Mouse (Mus musculus) intestine, embryonic 16.5 days (tissue): ENCODE measurements around the gene Pak6. TPM values are rescaled to one million over a fixed set of nuclear protein-coding genes. Genes with fewer than 3 reads are reported as not detected.

Experiments
- ATAC-seq: fragments of 200-750 bp; cut with Nextera tagmentation; 2 replicates; pipeline ENCODE4 v1.8.0; 2017; ENCODE audit warnings: moderate TSS enrichment, moderate library complexity
- H3K27ac ChIP-seq: fragments of 300-500 bp; sonication (generic); 2 replicates; pipeline ENCODE4 v1.5.1; 2014; ENCODE audit warnings: mild to moderate bottlenecking, low read length
- H3K27me3 ChIP-seq: fragments of 300-500 bp; sonication (generic); replicated peaks from 2 replicates; pipeline ENCODE4 v1.6.1; 2014; ENCODE audit warnings: low read length, control low read depth, mixed read lengths; ENCODE audit not compliant: control insufficient read depth, insufficient read depth
- H3K36me3 ChIP-seq: fragments of 300-500 bp; sonication (generic); 2 replicates; pipeline ENCODE4 v1.6.1; 2014; ENCODE audit warnings: low read length, control low read depth; ENCODE audit not compliant: control insufficient read depth, insufficient read depth
- H3K4me1 ChIP-seq: fragments of 300-500 bp; sonication (generic); 2 replicates; pipeline ENCODE4 v1.6.1; 2014; ENCODE audit warnings: low read length, control low read depth, mixed read lengths; ENCODE audit not compliant: control insufficient read depth, insufficient read depth
- H3K4me2 ChIP-seq: fragments of 300-500 bp; sonication (generic); 2 replicates; pipeline ENCODE4 v1.6.1; 2014; ENCODE audit warnings: low read depth, low read length, control low read depth
- H3K4me3 ChIP-seq: fragments of 300-500 bp; sonication (generic); 2 replicates; pipeline ENCODE4 v1.5.1; 2014; ENCODE audit warnings: mild to moderate bottlenecking, low read length
- H3K9ac ChIP-seq: fragments of 300-500 bp; sonication (generic); 2 replicates; pipeline ENCODE4 v1.6.1; 2014; ENCODE audit warnings: low read depth, low read length
- H3K9me3 ChIP-seq: fragments of 300-500 bp; sonication (generic); 2 replicates; pipeline ENCODE4 v1.6.1; 2016; ENCODE audit warnings: low read length, control low read depth; ENCODE audit not compliant: control insufficient read depth
- WGBS: fragments of 180-500 bp; shearing (Covaris S2); extraction: QIAGEN DNeasy Blood & Tissue Kit; methylation state at CpG from one replicate; pipeline ENCODE4 v1.1.7; 2014; 5-methylcytosine and 5-hydroxymethylcytosine counted together
- polyA plus RNA-seq: library from polyadenylated mRNA; unstranded; fragments of >200 nt; fragmentation: Nextera tagmentation; extraction: Ambion mirVana; gene quantifications from 2 replicates; pipeline ENCODE4 v1.2.1, GENCODE M21; 2015

The Pak6 gene
- polyA plus RNA-seq, result 1.8 and 2.0 TPM in 2 replicates

DNA sequence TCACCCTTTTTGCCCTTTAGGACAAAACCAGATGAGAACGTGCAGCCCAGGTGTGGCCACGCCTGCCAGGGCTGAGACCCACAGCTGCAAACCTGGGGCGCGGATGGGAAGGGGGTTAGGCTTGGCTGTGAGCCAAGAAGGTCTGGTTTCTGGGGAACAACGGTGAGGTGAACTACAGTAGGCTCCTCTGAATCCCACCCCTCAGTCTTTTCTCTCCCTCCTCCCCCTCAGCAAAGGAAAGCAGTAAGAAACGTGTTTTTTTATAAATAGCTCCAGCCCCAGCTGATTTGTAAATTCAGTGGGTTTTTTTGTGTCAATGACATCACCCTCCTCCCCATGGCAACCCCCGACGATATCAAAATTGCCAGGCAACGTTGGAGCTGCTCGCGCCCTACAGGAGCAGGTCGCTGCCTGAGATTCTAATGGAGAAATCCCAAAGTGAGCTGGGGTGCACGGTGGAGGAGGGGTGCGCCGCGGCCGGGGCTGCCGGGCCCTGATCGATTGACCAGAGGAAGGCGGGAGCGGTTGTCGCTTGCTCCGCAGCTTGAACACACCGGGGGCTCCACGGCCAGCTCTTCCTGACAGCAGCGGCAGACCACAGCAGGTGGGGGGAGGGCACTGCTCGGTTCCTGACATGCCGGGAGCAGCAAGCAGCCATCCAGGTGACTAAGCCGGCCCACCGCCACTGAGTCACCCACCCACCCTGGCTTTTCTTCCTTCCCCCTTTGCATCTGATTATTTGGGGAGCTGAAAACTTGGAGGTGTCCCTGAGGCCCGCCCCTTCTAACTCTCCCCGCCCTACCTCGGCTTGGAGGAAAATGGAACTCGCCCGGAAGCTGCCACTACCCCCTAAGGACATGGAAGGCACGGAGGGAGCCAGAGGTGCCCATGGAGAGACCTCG lies at the start of gene Pak6:
Gene Pak6 (plus strand): TSS at position 402 of the 902 bp plus-strand sequence.
- peak within 1 kb of the TSS; percentile 64 for H3K9ac ChIP-seq
- peaks cover 38% of the 10 kb centered on the region for H3K4me1 ChIP-seq
- H3K4me2 ChIP-seq, result peak within 1 kb of the TSS; percentile 89
- H3K9me3 ChIP-seq, result no peaks in the 10 kb centered on the region
- ATAC-seq, result peak; percentile 10; the same call in 1 of the 2 replicates
- 5% methylated on average over 37 of the region's 37 CpGs for WGBS
- H3K27ac ChIP-seq, result no peak within 1 kb of the TSS
- H3K36me3 ChIP-seq, result no peaks in the 10 kb centered on the region
- peak within 1 kb of the TSS; percentile 49 for H3K4me3 ChIP-seq
- no peaks in the 10 kb centered on the region for H3K27me3 ChIP-seq

DNA sequence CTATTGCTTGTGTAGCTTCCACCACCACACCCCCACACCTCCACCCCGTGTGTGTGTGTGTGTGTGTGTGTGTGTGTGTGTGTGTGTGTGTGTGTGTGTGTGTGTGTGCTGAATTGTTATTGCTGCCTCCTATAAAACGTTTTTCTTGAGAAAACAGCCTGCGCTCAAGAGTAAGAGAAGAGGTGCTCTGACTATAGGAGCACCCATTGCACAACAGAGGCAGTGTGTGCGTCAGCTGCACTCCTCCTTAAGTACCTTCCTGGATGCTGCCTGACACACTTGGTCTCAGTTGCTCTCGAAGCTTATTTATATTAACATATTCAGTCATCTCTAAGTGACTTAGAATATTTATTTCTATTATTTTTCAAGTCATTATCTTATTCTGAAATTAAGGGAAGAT lies 45.1 kb upstream of the Pak6 start:
- Histone ChIP-seq H3K36me3 (peaks cover 31% of the 10 kb centered on the region), H3K4me1 (no peaks in the 10 kb centered on the region)
- WGBS, result 86% methylated on average over 5 of the region's 5 CpGs

DNA sequence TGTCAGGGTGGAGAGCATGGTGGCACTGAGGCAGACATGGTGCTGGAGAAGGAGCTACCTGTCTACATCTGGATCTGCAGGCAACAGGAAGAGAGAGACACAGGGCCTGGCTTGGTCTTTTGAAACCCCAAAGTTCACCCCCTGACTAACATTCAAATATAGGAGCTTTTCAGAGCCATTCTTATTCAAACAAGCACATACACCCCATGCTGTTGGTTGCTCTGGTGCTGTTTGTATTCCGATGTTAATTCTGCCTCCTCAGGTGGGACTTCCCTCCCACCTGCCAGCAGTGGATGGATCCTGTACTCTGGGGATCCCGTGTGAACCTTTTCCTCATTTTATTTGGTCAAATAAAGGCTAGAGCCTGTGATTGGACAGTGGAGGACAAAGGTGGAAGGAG lies 43.0 kb upstream of the Pak6 start:
- no peak overlapping the region for H3K4me3 ChIP-seq
- ATAC-seq, result no peak
- no peak overlapping the region for H3K9ac ChIP-seq
- no peaks in the 10 kb centered on the region for H3K9me3 ChIP-seq
- H3K27ac ChIP-seq, result no peak overlapping the region
- H3K4me2 ChIP-seq, result no peak overlapping the region
- H3K4me1 ChIP-seq, result no peaks in the 10 kb centered on the region
- 67% methylated on average over 2 of the region's 2 CpGs for WGBS
- H3K27me3 ChIP-seq, result no peaks in the 10 kb centered on the region
- H3K36me3 ChIP-seq, result peaks cover 26% of the 10 kb centered on the region

More for the DNA sequence above, 45.1 kb upstream of the Pak6 start:
- no peak overlapping the region for H3K9ac ChIP-seq
- no peaks in the 10 kb centered on the region for H3K27me3 ChIP-seq
- no peak overlapping the region for H3K27ac ChIP-seq
- no peak overlapping the region for H3K4me3 ChIP-seq
- H3K9me3 ChIP-seq, result no peaks in the 10 kb centered on the region
- H3K4me2 ChIP-seq, result no peak overlapping the region
- ATAC-seq, result no peak

DNA sequence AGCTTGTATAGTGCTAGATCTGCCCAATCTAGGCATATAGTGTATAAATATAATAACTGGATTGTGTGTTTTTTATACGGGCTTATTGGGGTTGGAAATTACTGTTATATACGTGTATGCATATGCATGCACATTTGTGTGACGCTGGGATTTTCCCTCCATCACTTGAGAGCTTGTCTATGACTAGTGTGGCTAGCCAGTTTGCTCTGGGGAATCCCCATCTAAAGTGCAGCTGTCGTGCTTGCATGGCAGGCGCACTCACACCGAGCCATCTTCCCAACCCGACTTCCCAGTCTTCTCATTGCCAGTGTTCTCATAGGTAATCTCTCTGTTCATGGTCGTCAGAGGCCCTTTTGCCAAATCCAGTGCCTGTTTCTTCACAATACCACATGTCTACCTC lies 42.5 kb upstream of the Pak6 start:
- no peak for ATAC-seq

DNA sequence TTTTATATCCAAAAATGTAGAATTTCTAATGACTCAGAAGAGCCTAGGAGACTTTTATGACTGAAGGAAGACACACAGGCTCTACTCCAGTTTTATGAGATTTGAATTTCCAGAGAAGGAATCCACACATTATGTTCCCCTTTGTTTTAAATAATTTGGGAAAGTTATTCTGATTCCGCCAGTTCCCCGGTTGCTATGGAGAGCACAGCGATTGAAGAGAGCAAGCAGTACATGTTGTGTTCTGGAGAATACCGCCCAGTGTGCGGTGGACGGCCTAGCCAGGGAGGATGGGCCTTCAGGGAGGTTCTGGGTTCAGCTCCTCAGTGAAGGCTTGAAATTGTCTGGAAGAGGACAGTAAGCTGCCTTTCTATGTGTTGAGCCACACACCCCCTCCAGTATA lies 33.8 kb upstream of the Pak6 start:
- 82% methylated on average over 6 of the region's 6 CpGs for WGBS
- Histone ChIP-seq H3K4me2 (no peak overlapping the region), H3K9me3 (no peaks in the 10 kb centered on the region), H3K36me3 (peaks cover 12% of the 10 kb centered on the region; the same call in 1 of the 2 replicates), H3K27ac (no peak overlapping the region), H3K4me1 (no peaks in the 10 kb centered on the region), H3K4me3 (no peak overlapping the region), H3K27me3 (no peaks in the 10 kb centered on the region), H3K9ac (no peak overlapping the region)
- no peak for ATAC-seq

More for the DNA sequence above, 42.5 kb upstream of the Pak6 start:
- no peaks in the 10 kb centered on the region for H3K9me3 ChIP-seq
- H3K4me3 ChIP-seq, result no peak overlapping the region
- no peaks in the 10 kb centered on the region for H3K27me3 ChIP-seq
- no peak overlapping the region for H3K4me2 ChIP-seq
- H3K4me1 ChIP-seq, result no peaks in the 10 kb centered on the region
- WGBS, result 85% methylated on average over 8 of the region's 8 CpGs
- no peak overlapping the region for H3K27ac ChIP-seq
- peaks cover 21% of the 10 kb centered on the region for H3K36me3 ChIP-seq
- H3K9ac ChIP-seq, result no peak overlapping the region

DNA sequence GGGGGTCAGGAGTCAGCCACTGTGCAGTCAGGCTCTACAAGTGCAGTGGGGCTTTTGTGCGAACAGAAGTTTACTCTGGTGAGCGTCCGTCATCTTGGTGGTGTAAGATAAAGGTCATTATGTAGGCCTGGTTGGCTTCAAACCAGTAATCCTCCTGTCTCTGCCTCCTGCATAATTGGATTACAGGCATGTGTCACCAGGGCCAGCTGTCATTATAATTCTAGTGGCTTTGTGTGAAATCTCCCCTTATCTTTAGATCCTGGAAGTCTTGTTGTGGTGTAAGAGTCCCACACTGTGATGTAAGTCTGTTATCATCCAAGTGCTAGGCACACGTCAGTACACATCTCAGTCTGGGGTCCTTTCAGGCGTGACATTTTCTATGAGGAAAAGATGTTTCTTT lies 29.7 kb upstream of the Pak6 start:
- Histone ChIP-seq H3K27me3 (no peaks in the 10 kb centered on the region), H3K9ac (no peak overlapping the region), H3K4me1 (no peaks in the 10 kb centered on the region), H3K36me3 (peaks cover 20% of the 10 kb centered on the region; the same call in 1 of the 2 replicates), H3K9me3 (no peaks in the 10 kb centered on the region), H3K27ac (no peak overlapping the region), H3K4me2 (no peak overlapping the region), H3K4me3 (no peak overlapping the region)
- ATAC-seq, result no peak
- WGBS, result 73% methylated on average over 5 of the region's 5 CpGs

DNA sequence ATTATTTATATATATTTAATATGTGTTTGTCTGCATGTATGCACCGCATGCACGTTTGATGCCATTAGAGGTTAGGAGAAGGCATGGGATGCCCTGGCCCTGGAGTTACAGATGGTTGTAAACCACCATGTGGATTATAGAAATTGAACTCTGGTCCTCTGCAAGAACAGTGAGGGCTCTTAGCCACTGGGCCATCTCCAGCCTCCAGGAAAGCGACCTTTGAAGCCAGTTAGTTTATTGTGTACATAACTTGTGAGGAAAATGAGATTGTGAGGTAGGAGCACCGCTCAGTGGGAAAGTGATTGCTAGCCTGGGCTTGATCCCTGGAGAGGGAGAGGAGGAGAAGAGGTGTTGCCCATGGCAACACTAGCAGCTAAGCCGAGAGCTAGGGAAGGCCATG lies 25.8 kb upstream of the Pak6 start:
- WGBS, result 72% methylated on average over 5 of the region's 5 CpGs
- H3K27ac ChIP-seq, result no peak overlapping the region
- ATAC-seq, result peak; percentile 39; the same call in 1 of the 2 replicates
- no peak overlapping the region for H3K4me3 ChIP-seq
- no peak overlapping the region for H3K9ac ChIP-seq
- H3K4me2 ChIP-seq, result no peak overlapping the region
- no peaks in the 10 kb centered on the region for H3K27me3 ChIP-seq
- no peaks in the 10 kb centered on the region for H3K4me1 ChIP-seq
- H3K36me3 ChIP-seq, result peaks cover 26% of the 10 kb centered on the region; the same call in 1 of the 2 replicates
- no peaks in the 10 kb centered on the region for H3K9me3 ChIP-seq

DNA sequence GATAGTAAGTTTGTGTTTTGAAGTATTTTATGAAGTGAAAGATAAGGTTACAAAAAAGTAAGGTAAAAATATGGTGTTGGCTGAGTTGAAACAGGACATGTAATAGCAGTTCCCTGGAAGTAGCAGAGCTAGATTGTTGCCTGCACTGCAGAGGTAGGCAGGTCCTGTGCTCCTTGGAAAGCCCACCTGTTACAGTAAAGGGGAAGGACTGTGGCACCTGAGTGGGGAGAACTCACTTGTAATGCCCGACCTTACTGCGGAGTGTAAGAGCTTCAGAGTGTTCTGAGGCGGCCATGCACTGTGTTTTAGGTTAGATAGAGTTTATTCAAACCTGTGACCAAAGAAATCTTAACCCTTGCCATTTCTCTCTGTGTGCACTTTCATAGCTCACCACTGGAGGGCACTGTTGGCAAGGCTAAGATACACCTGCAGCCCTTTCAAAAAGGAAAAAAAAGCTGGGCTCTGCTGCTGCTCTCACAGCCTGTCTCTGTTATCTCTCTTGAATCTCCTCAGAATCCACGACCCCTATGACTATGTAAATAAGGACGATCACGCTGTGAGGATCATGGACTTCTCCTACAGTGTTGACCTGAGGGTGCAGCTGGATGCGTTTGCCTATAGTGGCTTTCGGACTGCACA lies 25.1 kb upstream of the Pak6 start:
- ATAC-seq, result peak; percentile 69
- no peaks in the 10 kb centered on the region for H3K9me3 ChIP-seq
- 34% methylated on average over 8 of the region's 8 CpGs for WGBS
- no peak overlapping the region for H3K4me2 ChIP-seq
- H3K27me3 ChIP-seq, result no peaks in the 10 kb centered on the region
- H3K36me3 ChIP-seq, result peaks cover 26% of the 10 kb centered on the region; the same call in 1 of the 2 replicates
- no peaks in the 10 kb centered on the region for H3K4me1 ChIP-seq
- H3K4me3 ChIP-seq, result no peak overlapping the region
- H3K27ac ChIP-seq, result no peak overlapping the region
- no peak overlapping the region for H3K9ac ChIP-seq

DNA sequence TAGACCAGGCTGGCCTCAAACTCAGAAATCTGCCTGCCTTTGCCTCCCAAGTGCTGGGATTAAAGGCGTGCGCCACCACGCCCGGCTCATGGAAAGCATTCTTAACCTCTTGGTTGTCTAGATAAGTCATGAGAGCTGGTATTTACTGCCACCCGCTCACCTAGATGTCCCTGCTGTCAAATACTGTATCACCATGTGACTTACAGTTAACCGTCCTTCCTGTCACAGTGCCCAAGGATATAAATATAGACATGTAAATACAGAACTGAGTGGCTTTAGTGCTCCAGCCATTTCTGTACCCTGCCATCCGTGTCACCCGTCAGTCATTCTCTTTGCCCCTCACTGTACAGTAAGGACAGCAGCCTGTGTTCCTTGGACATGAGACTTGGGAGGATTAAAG lies 24.4 kb upstream of the Pak6 start:
- Histone ChIP-seq H3K9ac (no peak overlapping the region), H3K9me3 (no peaks in the 10 kb centered on the region), H3K4me3 (no peak overlapping the region), H3K36me3 (peaks cover 22% of the 10 kb centered on the region; the same call in 1 of the 2 replicates), H3K27ac (no peak overlapping the region), H3K4me2 (no peak overlapping the region), H3K27me3 (no peaks in the 10 kb centered on the region), H3K4me1 (no peaks in the 10 kb centered on the region)
- 89% methylated on average over 8 of the region's 8 CpGs for WGBS
- ATAC-seq, result no peak
